Mouse (Mus musculus) cerebellum, adult (tissue): ENCODE measurements at regions not wholly inside any gene's neighbourhood (a gene's known extent, or its start where the extent isn't known, plus 50 kb on each side); places are given as distances from the start of the nearest gene placed in this dataset.

Experiments
- ATAC-seq: cut with Nextera tagmentation; 2 replicates; pipeline ENCODE4 v1.9.2; 2017; ENCODE audit warnings: mild to moderate bottlenecking, moderate library complexity, mixed read lengths; ENCODE audit not compliant: insufficient number of reproducible peaks, low FRiP score, low TSS enrichment

GRCm38 (mm10) chr8:127885211-127885610, 473.2 kb upstream of the Nrp1 start:
- no peak for ATAC-seq

- no peak for ATAC-seq
Measured at GRCm38 (mm10) chr8:127885831-127886230, 472.6 kb upstream of the Nrp1 start.

GRCm38 (mm10) chr8:127890729-127891128, 467.7 kb upstream of the Nrp1 start:
- ATAC-seq, result no peak

- ATAC-seq, result no peak
Measured at GRCm38 (mm10) chr8:127894284-127894683, 464.1 kb upstream of the Nrp1 start.

GRCm38 (mm10) chr8:127908436-127908835, 450.0 kb upstream of the Nrp1 start:
- no peak for ATAC-seq

GRCm38 (mm10) chr8:127909580-127909979, 448.8 kb upstream of the Nrp1 start:
- no peak for ATAC-seq

- ATAC-seq, result no peak
Measured at GRCm38 (mm10) chr8:127914086-127914485, 444.3 kb upstream of the Nrp1 start.

- no peak for ATAC-seq
Measured at GRCm38 (mm10) chr8:127914914-127915313, 443.5 kb upstream of the Nrp1 start.

- no peak for ATAC-seq
Measured at GRCm38 (mm10) chr8:127915591-127916028, 442.8 kb upstream of the Nrp1 start.

- no peak for ATAC-seq
Measured at GRCm38 (mm10) chr8:127921925-127922324, 436.5 kb upstream of the Nrp1 start.

GRCm38 (mm10) chr8:127923321-127923720, 435.1 kb upstream of the Nrp1 start:
- ATAC-seq, result no peak

- ATAC-seq, result no peak
Measured at GRCm38 (mm10) chr8:127932276-127932675, 426.1 kb upstream of the Nrp1 start.

GRCm38 (mm10) chr8:127936792-127937435, 421.5 kb upstream of the Nrp1 start:
- ATAC-seq, result no peak

GRCm38 (mm10) chr8:127939284-127939985, 419.0 kb upstream of the Nrp1 start:
- ATAC-seq, result no peak

GRCm38 (mm10) chr8:127939986-127940359, 418.4 kb upstream of the Nrp1 start:
- ATAC-seq, result no peak

- ATAC-seq, result no peak
Measured at GRCm38 (mm10) chr8:127942319-127942718, 416.1 kb upstream of the Nrp1 start.

GRCm38 (mm10) chr8:127944955-127945498, 413.4 kb upstream of the Nrp1 start:
- no peak for ATAC-seq

GRCm38 (mm10) chr8:127957571-127957970, 400.8 kb upstream of the Nrp1 start:
- no peak for ATAC-seq

- ATAC-seq, result no peak
Measured at GRCm38 (mm10) chr8:127958351-127959044, 399.9 kb upstream of the Nrp1 start.

GRCm38 (mm10) chr8:127962862-127963261, 395.5 kb upstream of the Nrp1 start:
- no peak for ATAC-seq

GRCm38 (mm10) chr8:127963625-127964024, 394.8 kb upstream of the Nrp1 start:
- no peak for ATAC-seq
